ENCODE assay signal across 17 mouse cellular contexts in the genomic region with DNA sequence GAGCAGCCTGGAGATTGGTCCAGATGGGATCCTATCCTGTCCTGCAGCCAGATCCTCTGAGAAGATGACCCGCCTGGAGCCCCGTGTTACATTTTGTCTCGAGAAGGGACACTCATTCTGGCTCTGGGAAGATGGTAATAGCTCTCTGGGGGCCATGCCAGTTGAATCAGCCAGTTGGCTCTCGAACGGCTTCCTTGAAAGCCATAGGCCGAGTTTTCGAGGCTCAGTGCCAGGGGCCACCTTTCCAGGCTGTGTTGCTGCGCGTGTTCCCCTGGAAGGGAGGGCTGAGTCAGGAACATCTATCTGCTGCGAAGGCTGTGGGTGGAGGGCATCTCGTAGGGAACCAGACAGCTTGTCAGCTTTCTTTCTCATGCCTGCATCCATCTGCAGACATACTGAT. TPM values are rescaled to one million over a fixed set of nuclear protein-coding genes. Genes with fewer than 3 reads are reported as not detected.
DNase-seq lines count a peak whose midpoint lies in the region; ATAC-seq and TF ChIP-seq lines count a peak whose summit lies in the region.
"Had no signal": no experiment of that assay in that cellular context is flagged by ENCODE, and none has a peak within 500 bp of the region (broad histone marks: within the 10 kb centered on the region; RNA-seq: fewer than 3 reads in every experiment).

No protein-coding gene starts in this region.

- H3K4me2 ChIP-seq in liver, postnatal 0 days (ENCODE audit: low read depth, low read length): no peak overlapping the region
- H3K4me2 ChIP-seq: liver, embryonic 15.5 days; midbrain, embryonic 12.5 days; neural tube, embryonic 12.5 days; stomach, embryonic 15.5 days had no signal

- no peak overlapping the region for H3K4me3 ChIP-seq in liver, adult 2 months (ENCODE audit: insufficient read depth, low read depth, low read length)
- no peak overlapping the region for H3K4me3 ChIP-seq in liver, postnatal 0 days (ENCODE audit: low read depth, low read length)
- H3K4me3 ChIP-seq in cerebellum, adult 2 months (replicated peaks; ENCODE audit: insufficient read depth, low read depth, low read length): no peak overlapping the region
- H3K4me3 ChIP-seq: forebrain, embryonic 10.5 days; liver, embryonic 15.5 days; midbrain, embryonic 12.5 days; neural tube, embryonic 12.5 days; stomach, embryonic 15.5 days had no signal

- no peaks in the 10 kb centered on the region for H3K27me3 ChIP-seq in liver, adult 2 months (ENCODE audit: control insufficient read depth, insufficient read depth, low read length)
- no peaks in the 10 kb centered on the region for H3K27me3 ChIP-seq in liver, postnatal 0 days (ENCODE audit: insufficient read depth, low read length)
- H3K27me3 ChIP-seq in cerebellum, adult 2 months (ENCODE audit: control insufficient read depth, insufficient read depth, low read length): no peaks in the 10 kb centered on the region
- H3K27me3 ChIP-seq: liver, embryonic 15.5 days; midbrain, embryonic 12.5 days; neural tube, embryonic 12.5 days; stomach, embryonic 15.5 days had no signal

- no peaks in the 10 kb centered on the region for H3K9me3 ChIP-seq in liver, postnatal 0 days (ENCODE audit: low read length)
- H3K9me3 ChIP-seq: forebrain, embryonic 10.5 days; liver, embryonic 15.5 days; midbrain, embryonic 12.5 days; neural tube, embryonic 12.5 days; stomach, embryonic 15.5 days had no signal

- DNase-seq in cerebellum, adult 11-12 months: peak; percentile 51
- no peak for DNase-seq in cerebellum, adult 9-10 months
- peak; percentile 36 for DNase-seq in liver, adult 2 months (ENCODE audit: extremely low read depth, low read depth, low spot score)
- DNase-seq in liver, postnatal 0 days: no peak
- DNase-seq in cerebellum, adult 2 months: peak; percentile 41 to 58
- DNase-seq in gastrocnemius, postnatal 25 days: peak; percentile 30
- DNase-seq in heart, postnatal 36 days: no peak
- DNase-seq in ovary, postnatal 14 days (ENCODE audit: low spot score): no peak
- DNase-seq: forebrain, postnatal 0 days; thymus, adult 18-20 months; thymus, postnatal 4 days had no signal

- no peak for TF ChIP-seq CTCF in liver, adult 2 months (IDR thresholded peaks at IDR 0.05; ENCODE audit: low read depth, low read length)
- TF ChIP-seq CTCF in liver, postnatal 0 days (IDR thresholded peaks at IDR 0.05; ENCODE audit: low read depth): no peak
- no peak for TF ChIP-seq CTCF in cerebellum, adult 2 months (IDR thresholded peaks at IDR 0.05; ENCODE audit: borderline replicate concordance, insufficient read depth, low read depth, low read length)

- no peak for TF ChIP-seq POLR2A in liver, adult 2 months (IDR thresholded peaks at IDR 0.05; ENCODE audit: extremely low read depth, insufficient read depth, low read length)
- TF ChIP-seq POLR2A in cerebellum, adult 2 months (IDR thresholded peaks at IDR 0.05; ENCODE audit: borderline replicate concordance, insufficient read depth, low read length): no peak

- WGBS in liver, adult 2 months: 73% methylated on average over 11 of the region's 11 CpGs
- WGBS in liver, postnatal 0 days (ENCODE audit: insufficient replicate concordance): 86% methylated on average over 11 of the region's 11 CpGs
- 33% methylated on average over 11 of the region's 11 CpGs for WGBS in cerebellum, adult 2 months

- H3K79me2 ChIP-seq in liver, adult 2 months (ENCODE audit: control insufficient read depth, insufficient read depth, low read length): peaks cover 7% of the 10 kb centered on the region; the same call in 1 of the 2 replicates

- ATAC-seq in liver, postnatal 0 days: no peak
- ATAC-seq: forebrain, postnatal 0 days; lung, postnatal 0 days had no signal

- no peak overlapping the region for H3K9ac ChIP-seq in liver, adult 2 months (ENCODE audit: low read depth, low read length)
- H3K9ac ChIP-seq in liver, postnatal 0 days (replicated peaks): no peak overlapping the region
- H3K9ac ChIP-seq: forebrain, postnatal 0 days; liver, embryonic 15.5 days; midbrain, embryonic 12.5 days; neural tube, embryonic 12.5 days; stomach, embryonic 15.5 days had no signal

- intact Hi-C loops in heart, postnatal 36 days (cut with DNase I): no loop called here

- TF ChIP-seq EP300 in liver, postnatal 0 days (IDR thresholded peaks at IDR 0.05; ENCODE audit: low read depth): no peak

- H3K4me1 ChIP-seq in liver, adult 2 months (ENCODE audit: control insufficient read depth, insufficient read depth, low read length): 0 out of 2 replicates have a peak, but pooled peaks cover 4% of the 10 kb centered on the region
- H3K4me1 ChIP-seq in liver, postnatal 0 days (ENCODE audit: insufficient read depth): peaks cover 19% of the 10 kb centered on the region; the same call in 1 of the 2 replicates
- no peaks in the 10 kb centered on the region for H3K4me1 ChIP-seq in cerebellum, adult 2 months (ENCODE audit: control insufficient read depth, insufficient read depth, low read length)
- H3K4me1 ChIP-seq: forebrain, embryonic 10.5 days had no signal

- H3K27ac ChIP-seq in liver, adult 2 months (replicated peaks; ENCODE audit: insufficient read depth, low read depth, low read length): no peak overlapping the region
- H3K27ac ChIP-seq in liver, postnatal 0 days (ENCODE audit: low read depth): no peak overlapping the region
- H3K27ac ChIP-seq in cerebellum, adult 2 months (ENCODE audit: insufficient read depth, low read length): no peak overlapping the region
- H3K27ac ChIP-seq: forebrain, embryonic 10.5 days; liver, embryonic 15.5 days; midbrain, embryonic 12.5 days; neural tube, embryonic 12.5 days; stomach, embryonic 15.5 days had no signal

- no peaks in the 10 kb centered on the region for H3K36me3 ChIP-seq in liver, adult 2 months (ENCODE audit: control insufficient read depth, insufficient read depth, low read length)
- no peaks in the 10 kb centered on the region for H3K36me3 ChIP-seq in liver, postnatal 0 days (replicated peaks; ENCODE audit: insufficient read depth, low read length)
- H3K36me3 ChIP-seq: liver, embryonic 15.5 days; stomach, embryonic 15.5 days had no signal

RNA-seq across cellular contexts. Expression of a gene that starts 23.0 kb away (rescaled TPM):
- 11.6 and 13.8 TPM in 2 replicates for total RNA-seq in liver, adult 2 months (2014; rRNA removed)
- polyA plus RNA-seq in liver, adult 2 months (2012; rRNA removed): 7.0 and 7.9 TPM in 2 replicates
- 11.6 TPM in 2 replicates for polyA plus RNA-seq in liver, postnatal 0 days (2015; fragmentation: Nextera tagmentation; extraction: Ambion mirVana)
- 14.8 and 16.3 TPM in 2 replicates for polyA plus RNA-seq in cerebellum, adult 2 months (2012; rRNA removed)
- 1 to 10 TPM; 4.5 to 4.7 TPM for total RNA-seq in gastrocnemius, postnatal 25 days (2021)
- total RNA-seq in heart, postnatal 36 days (2021): 1 to 10 TPM; 8.6 to 9.8 TPM

Comparison
In these comparisons a context has a peak if more than half of its experiments do, and no peak if none do; other contexts are left out.
1. DNase-seq: peak in cerebellum, adult 11-12 months (single experiment), liver, adult 2 months (single experiment), cerebellum, adult 2 months (2 of 2) and gastrocnemius, postnatal 25 days (single experiment); none in cerebellum, adult 9-10 months (single experiment), liver, postnatal 0 days (single experiment), heart, postnatal 36 days (0 of 2) and ovary, postnatal 14 days (single experiment).